Mouse (Mus musculus) heart, embryonic 11.5 days (tissue): ENCODE measurements at regions not wholly inside any gene's neighbourhood (a gene's known extent, or its start where the extent isn't known, plus 50 kb on each side); places are given as distances from the start of the nearest gene placed in this dataset.

Source experiments
- ATAC-seq: fragments of 200-750 bp; cut with Nextera tagmentation; replicated peaks from 2 replicates; pipeline ENCODE4 v1.8.0; 2017; ENCODE audit warnings: moderate library complexity; ENCODE audit not compliant: insufficient number of reproducible peaks, low FRiP score, low TSS enrichment
- H3K27ac ChIP-seq: fragments of 300-500 bp; sonication (generic); 2 replicates; pipeline ENCODE4 v1.5.1; 2014; ENCODE audit warnings: mild to moderate bottlenecking, low read depth, low read length
- H3K27me3 ChIP-seq: fragments of 300-500 bp; sonication (generic); 2 replicates; pipeline ENCODE4 v1.6.1; 2014; ENCODE audit warnings: mild to moderate bottlenecking, low read length, mixed read lengths; ENCODE audit not compliant: control insufficient read depth, insufficient read depth
- H3K36me3 ChIP-seq: fragments of 300-500 bp; sonication (generic); 2 replicates; pipeline ENCODE4 v1.6.1; 2014; ENCODE audit warnings: mild to moderate bottlenecking, low read length, moderate library complexity, mixed read lengths; ENCODE audit not compliant: control insufficient read depth, insufficient read depth
- H3K4me1 ChIP-seq: fragments of 300-500 bp; sonication (generic); 2 replicates; pipeline ENCODE4 v1.6.1; 2014; ENCODE audit warnings: low read length; ENCODE audit not compliant: control insufficient read depth, insufficient read depth
- H3K4me2 ChIP-seq: fragments of 300-500 bp; sonication (generic); 2 replicates; pipeline ENCODE4 v1.6.1; 2014; ENCODE audit warnings: mild to moderate bottlenecking, moderate library complexity
- H3K4me3 ChIP-seq: fragments of 300-500 bp; sonication (generic); 2 replicates; pipeline ENCODE4 v1.5.1; 2014; ENCODE audit warnings: low read depth, low read length
- H3K9ac ChIP-seq: fragments of 300-500 bp; sonication (generic); 2 replicates; pipeline ENCODE4 v1.6.1; 2014; ENCODE audit warnings: mild to moderate bottlenecking, low read depth, low read length, moderate library complexity
- H3K9me3 ChIP-seq: fragments of 300-500 bp; sonication (generic); replicated peaks from 2 replicates; pipeline ENCODE4 v1.6.1; 2016; ENCODE audit warnings: low read length; ENCODE audit not compliant: control insufficient read depth
- WGBS: fragments of 180-500 bp; shearing (Covaris S2); extraction: QIAGEN DNeasy Blood & Tissue Kit; methylation state at CpG from one replicate; pipeline ENCODE4 v1.1.7; 2014; ENCODE audit not compliant: insufficient replicate concordance; 5-methylcytosine and 5-hydroxymethylcytosine counted together

- Histone ChIP-seq H3K36me3 (no peaks in the 10 kb centered on the region), H3K9me3 (peaks cover 14% of the 10 kb centered on the region), H3K9ac (no peak overlapping the region), H3K27me3 (no peaks in the 10 kb centered on the region), H3K4me1 (no peaks in the 10 kb centered on the region), H3K27ac (no peak overlapping the region), H3K4me3 (no peak overlapping the region), H3K4me2 (no peak overlapping the region)
- no peak for ATAC-seq
- WGBS, result 73% methylated on average over 6 of the region's 6 CpGs
These were observed 137.7 kb downstream of the Erv3 start for GRCm38 (mm10) chr2:131721631-131722545.

- ATAC-seq, result no peak
- H3K27me3 ChIP-seq, result no peaks in the 10 kb centered on the region
- H3K4me2 ChIP-seq, result no peak overlapping the region
- no peak overlapping the region for H3K4me3 ChIP-seq
- H3K4me1 ChIP-seq, result no peaks in the 10 kb centered on the region
- WGBS, result 83% methylated on average over 5 of the region's 5 CpGs
- no peak overlapping the region for H3K27ac ChIP-seq
- no peak overlapping the region for H3K9ac ChIP-seq
- no peaks in the 10 kb centered on the region for H3K36me3 ChIP-seq
- H3K9me3 ChIP-seq, result no peaks in the 10 kb centered on the region
These were observed 142.0 kb downstream of the Erv3 start for GRCm38 (mm10) chr2:131717561-131717960.

GRCm38 (mm10) chr2:131716841-131717240 lies 142.7 kb downstream of the Erv3 start:
- 81% methylated on average over 5 of the region's 5 CpGs for WGBS

GRCm38 (mm10) chr2:131715381-131715780 lies 144.2 kb downstream of the Erv3 start:
- H3K9me3 ChIP-seq, result no peaks in the 10 kb centered on the region
- H3K4me3 ChIP-seq, result no peak overlapping the region
- no peaks in the 10 kb centered on the region for H3K36me3 ChIP-seq
- no peak overlapping the region for H3K9ac ChIP-seq
- no peaks in the 10 kb centered on the region for H3K27me3 ChIP-seq
- no peak for ATAC-seq
- 74% methylated on average over 3 of the region's 3 CpGs for WGBS
- no peaks in the 10 kb centered on the region for H3K4me1 ChIP-seq
- H3K27ac ChIP-seq, result no peak overlapping the region
- H3K4me2 ChIP-seq, result no peak overlapping the region

More at GRCm38 (mm10) chr2:131716841-131717240, 142.7 kb downstream of the Erv3 start:
- H3K36me3 ChIP-seq, result no peaks in the 10 kb centered on the region
- no peak overlapping the region for H3K4me2 ChIP-seq
- H3K4me3 ChIP-seq, result no peak overlapping the region
- H3K27ac ChIP-seq, result no peak overlapping the region
- H3K9me3 ChIP-seq, result no peaks in the 10 kb centered on the region
- no peaks in the 10 kb centered on the region for H3K4me1 ChIP-seq
- no peaks in the 10 kb centered on the region for H3K27me3 ChIP-seq
- ATAC-seq, result no peak
- H3K9ac ChIP-seq, result no peak overlapping the region

- Histone ChIP-seq H3K27ac (no peak overlapping the region), H3K36me3 (no peaks in the 10 kb centered on the region), H3K4me1 (no peaks in the 10 kb centered on the region), H3K4me3 (no peak overlapping the region), H3K27me3 (no peaks in the 10 kb centered on the region), H3K4me2 (no peak overlapping the region), H3K9ac (no peak overlapping the region), H3K9me3 (no peaks in the 10 kb centered on the region)
- no peak for ATAC-seq
These were observed 147.7 kb downstream of the Erv3 start for GRCm38 (mm10) chr2:131711886-131712285.

- 71% methylated on average over 4 of the region's 4 CpGs for WGBS
- 0 out of 2 replicates have a peak overlapping the region, but pooled peaks have one; percentile 2 for H3K27ac ChIP-seq
- no peaks in the 10 kb centered on the region for H3K9me3 ChIP-seq
- H3K36me3 ChIP-seq, result no peaks in the 10 kb centered on the region
- no peak overlapping the region for H3K4me2 ChIP-seq
- no peak overlapping the region for H3K4me3 ChIP-seq
- H3K9ac ChIP-seq, result no peak overlapping the region
- no peak for ATAC-seq
- H3K27me3 ChIP-seq, result no peaks in the 10 kb centered on the region
- H3K4me1 ChIP-seq, result peaks cover 14% of the 10 kb centered on the region; the same call in 1 of the 2 replicates
These were observed 144.5 kb upstream of the Adra1d start for GRCm38 (mm10) chr2:131706565-131706964.

GRCm38 (mm10) chr2:131704406-131704805 lies 142.3 kb upstream of the Adra1d start:
- no peak overlapping the region for H3K4me2 ChIP-seq
- no peak overlapping the region for H3K27ac ChIP-seq
- no peak overlapping the region for H3K4me3 ChIP-seq
- ATAC-seq, result no peak
- H3K9me3 ChIP-seq, result no peaks in the 10 kb centered on the region
- peaks cover 14% of the 10 kb centered on the region; the same call in 1 of the 2 replicates for H3K4me1 ChIP-seq
- H3K27me3 ChIP-seq, result no peaks in the 10 kb centered on the region
- no peak overlapping the region for H3K9ac ChIP-seq
- H3K36me3 ChIP-seq, result no peaks in the 10 kb centered on the region

GRCm38 (mm10) chr2:131702146-131702545 lies 140.1 kb upstream of the Adra1d start:
- H3K4me3 ChIP-seq, result no peak overlapping the region
- H3K4me2 ChIP-seq, result no peak overlapping the region
- 69% methylated on average over 4 of the region's 4 CpGs for WGBS
- H3K27ac ChIP-seq, result no peak overlapping the region
- no peak for ATAC-seq
- no peak overlapping the region for H3K9ac ChIP-seq
- H3K27me3 ChIP-seq, result no peaks in the 10 kb centered on the region
- H3K9me3 ChIP-seq, result no peaks in the 10 kb centered on the region
- no peaks in the 10 kb centered on the region for H3K36me3 ChIP-seq
- peaks cover 14% of the 10 kb centered on the region; the same call in 1 of the 2 replicates for H3K4me1 ChIP-seq

- no peaks in the 10 kb centered on the region for H3K27me3 ChIP-seq
- H3K4me1 ChIP-seq, result peaks cover 8% of the 10 kb centered on the region; the same call in 1 of the 2 replicates
- ATAC-seq, result no peak
- WGBS, result 77% methylated on average over 3 of the region's 3 CpGs
- H3K4me2 ChIP-seq, result no peak overlapping the region
- H3K9ac ChIP-seq, result no peak overlapping the region
- H3K9me3 ChIP-seq, result no peaks in the 10 kb centered on the region
- no peak overlapping the region for H3K4me3 ChIP-seq
- no peaks in the 10 kb centered on the region for H3K36me3 ChIP-seq
- no peak overlapping the region for H3K27ac ChIP-seq
These were observed 137.7 kb upstream of the Adra1d start for GRCm38 (mm10) chr2:131699798-131700197.
